Mouse (Mus musculus) cerebellum, adult 2 months (tissue): ENCODE data around the gene Ltbp2.

Experiments
- CTCF ChIP-seq: fragments of 200-500 bp; IDR thresholded peaks from 2 replicates; pipeline ENCODE4 v1.5.1; 2011; ENCODE audit warnings: low read depth, mild to moderate bottlenecking, control low read depth, low read length, moderate library complexity, borderline replicate concordance; ENCODE audit not compliant: insufficient read depth
- POLR2A ChIP-seq: fragments of 200-500 bp; IDR thresholded peaks from 2 replicates; pipeline ENCODE4 v1.6.1; 2011; ENCODE audit warnings: low read length, control low read depth, borderline replicate concordance; ENCODE audit not compliant: insufficient read depth

- TF ChIP-seq POLR2A (no peak), CTCF (no peak)
Observed at GRCm38 (mm10) chr12:84910066-84910465, 33.7 kb upstream of the Ltbp2 start.
